1 mouse cellular context compared by ENCODE assay signal in the genomic region with DNA sequence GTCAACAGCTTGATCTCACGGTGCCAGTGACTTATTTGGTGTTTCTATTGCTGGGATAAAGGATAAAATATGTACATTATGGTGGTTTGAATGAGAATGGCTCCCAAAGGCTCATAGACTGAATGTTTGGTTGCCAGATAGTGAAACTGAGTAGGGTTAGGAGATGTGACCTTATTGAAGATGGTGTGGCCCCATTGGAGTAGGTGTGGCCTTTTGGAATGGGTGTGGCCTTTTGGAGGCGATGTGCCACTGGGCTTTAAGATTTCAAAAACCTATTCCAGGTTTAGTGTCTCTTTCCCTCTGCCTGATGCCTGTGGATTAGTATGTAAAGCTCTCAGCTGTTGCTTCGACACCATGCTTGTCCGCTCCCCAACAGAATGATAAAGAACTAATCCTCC.
TF ChIP-seq lines count a peak whose summit lies in the region.

No protein-coding gene starts in this region.

TF ChIP-seq in CH12.LX, 34 proteins besides CTCF, POLR2A, EP300 and RAD21:
- no peak for TF ChIP-seq MXI1 (IDR thresholded peaks at IDR 0.05; ENCODE audit: low read depth, low read length)
- TF ChIP-seq ZNF384 (IDR thresholded peaks at IDR 0.05; ENCODE audit: low read depth, low read length), result no peak
- TF ChIP-seq MAZ (IDR thresholded peaks at IDR 0.05; ENCODE audit: low read depth, low read length), result no peak
- no peak for TF ChIP-seq MEF2A (IDR thresholded peaks at IDR 0.05; ENCODE audit: borderline replicate concordance, low read depth, low read length)
- no peak for TF ChIP-seq MAX (IDR thresholded peaks at IDR 0.05; ENCODE audit: low read length)
